Comparison of ENCODE assay signal across 22 mouse cellular contexts in the genomic region with DNA sequence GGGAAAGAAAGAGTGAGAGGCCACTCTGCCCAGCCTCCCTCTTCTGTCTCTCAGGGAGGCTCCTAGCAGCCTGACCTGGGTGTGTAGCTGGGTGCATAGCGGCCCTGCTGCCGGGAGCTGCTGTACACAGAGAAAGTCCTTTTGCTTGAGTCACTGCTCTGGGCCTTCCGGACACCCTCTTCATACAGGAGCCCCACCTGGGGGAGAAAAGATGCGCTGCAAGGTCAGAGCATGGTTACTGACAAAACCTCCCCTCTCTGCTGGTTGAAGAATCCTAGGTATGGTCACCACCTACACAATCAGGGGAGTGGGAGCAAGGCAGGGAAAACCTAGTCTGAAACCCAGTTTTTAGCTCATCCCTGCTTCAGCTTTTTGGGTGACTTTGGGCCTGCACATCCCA. TPM values are rescaled to one million over a fixed set of nuclear protein-coding genes. Genes with fewer than 3 reads are reported as not detected.
DNase-seq lines count a peak whose midpoint lies in the region; ATAC-seq lines count a peak whose summit lies in the region.
"Had no signal": no experiment of that assay in that cellular context is flagged by ENCODE, and none has a peak within 500 bp of the region (broad histone marks: within the 10 kb centered on the region; RNA-seq: fewer than 3 reads in every experiment).

No protein-coding gene starts in this region.

- H3K36me3 ChIP-seq in forebrain, embryonic 10.5 days (replicated peaks) = peaks cover 52% of the 10 kb centered on the region
- peaks cover 29% of the 10 kb centered on the region for H3K36me3 ChIP-seq in forebrain, embryonic 15.5 days
- H3K36me3 ChIP-seq in liver, embryonic 13.5 days = peaks cover 35% of the 10 kb centered on the region
- H3K36me3 ChIP-seq in liver, embryonic 11.5 days (ENCODE audit: control insufficient read depth, insufficient read depth, low read length) = peaks cover 24% of the 10 kb centered on the region
- H3K36me3 ChIP-seq in splenic B cell, adult 2 months (ENCODE audit: control insufficient read depth, insufficient read depth, low read length, poor library complexity, severe bottlenecking) = no peaks in the 10 kb centered on the region; the same call in 1 of the 2 replicates

- H3K9ac ChIP-seq in forebrain, embryonic 15.5 days (replicated peaks) = no peak overlapping the region
- no peak overlapping the region for H3K9ac ChIP-seq in liver, embryonic 13.5 days
- H3K9ac ChIP-seq in liver, embryonic 11.5 days (ENCODE audit: low read depth, low read length) = no peak overlapping the region
- H3K9ac ChIP-seq: hindbrain, embryonic 12.5 days; kidney, embryonic 15.5 days had no signal

- no peak for DNase-seq in forebrain, embryonic 10.5 days (ENCODE audit: extremely low spot score, low spot score)
- DNase-seq in liver, embryonic 13.5 days = no peak
- DNase-seq in liver, embryonic 11.5 days (ENCODE audit: low spot score) = no peak
- DNase-seq in ES-CJ7 (ENCODE audit: low read depth, low spot score) = peak; percentile 42
- DNase-seq in splenic B cell, adult 2 months (ENCODE audit: low read depth, low spot score) = peak; percentile 38
- no peak for DNase-seq in spleen, postnatal 36 days (ENCODE audit: low spot score in 2 of 2)
- DNase-seq in frontal cortex, adult 2 months (ENCODE audit: extremely low spot score in 1 of 2, low spot score in 1 of 2) = no peak
- DNase-seq: cerebellum, adult 18-20 months; cerebellum, postnatal 25 days; gastrocnemius, postnatal 36 days; heart, postnatal 10 days; layer of hippocampus, postnatal 36 days; lung, adult 18-20 months; lung, postnatal 14 days had no signal

- H3K4me2 ChIP-seq in forebrain, embryonic 15.5 days (replicated peaks) = no peak overlapping the region
- no peak overlapping the region for H3K4me2 ChIP-seq in liver, embryonic 13.5 days
- no peak overlapping the region for H3K4me2 ChIP-seq in liver, embryonic 11.5 days

- no peak for ATAC-seq in forebrain, embryonic 15.5 days (replicated peaks)
- no peak for ATAC-seq in liver, embryonic 13.5 days (ENCODE audit: low read depth)
- no peak for ATAC-seq in liver, embryonic 11.5 days (replicated peaks; ENCODE audit: low FRiP score)

- WGBS in forebrain, embryonic 10.5 days = 79% methylated on average over 4 of the region's 4 CpGs
- WGBS in forebrain, embryonic 15.5 days = 73% methylated on average over 4 of the region's 4 CpGs
- 72% methylated on average over 4 of the region's 4 CpGs for WGBS in liver, embryonic 13.5 days (ENCODE audit: insufficient replicate concordance)
- WGBS in liver, embryonic 11.5 days = 83% methylated on average over 4 of the region's 4 CpGs

- H3K27ac ChIP-seq in forebrain, embryonic 10.5 days = 0 out of 2 replicates have a peak overlapping the region, but pooled peaks have one; percentile 30
- no peak overlapping the region for H3K27ac ChIP-seq in forebrain, embryonic 15.5 days (replicated peaks)
- peak overlapping the region; percentile 40; the same call in 1 of the 2 replicates for H3K27ac ChIP-seq in liver, embryonic 13.5 days
- H3K27ac ChIP-seq in liver, embryonic 11.5 days (ENCODE audit: low read depth, low read length) = no peak overlapping the region
- H3K27ac ChIP-seq: hindbrain, embryonic 12.5 days had no signal

- H3K9me3 ChIP-seq in forebrain, embryonic 10.5 days = no peaks in the 10 kb centered on the region
- no peaks in the 10 kb centered on the region for H3K9me3 ChIP-seq in forebrain, embryonic 15.5 days
- H3K9me3 ChIP-seq in liver, embryonic 13.5 days (replicated peaks) = no peaks in the 10 kb centered on the region
- H3K9me3 ChIP-seq in liver, embryonic 11.5 days (ENCODE audit: control insufficient read depth, low read length) = no peaks in the 10 kb centered on the region
- H3K9me3 ChIP-seq: forebrain, embryonic 12.5 days; hindbrain, embryonic 12.5 days; kidney, embryonic 15.5 days; megakaryocyte, embryonic 14.5 days had no signal

- H3K27me3 ChIP-seq in forebrain, embryonic 10.5 days (ENCODE audit: poor library complexity, severe bottlenecking) = 0 out of 2 replicates have a peak, but pooled peaks cover 3% of the 10 kb centered on the region
- H3K27me3 ChIP-seq in forebrain, embryonic 15.5 days = no peaks in the 10 kb centered on the region
- H3K27me3 ChIP-seq in liver, embryonic 13.5 days = no peaks in the 10 kb centered on the region
- H3K27me3 ChIP-seq in liver, embryonic 11.5 days (replicated peaks; ENCODE audit: control insufficient read depth, insufficient read depth, low read length) = no peaks in the 10 kb centered on the region
- no peaks in the 10 kb centered on the region for H3K27me3 ChIP-seq in splenic B cell, adult 2 months (ENCODE audit: control insufficient read depth, insufficient read depth, low read length, poor library complexity, severe bottlenecking)
- H3K27me3 ChIP-seq: forebrain, embryonic 12.5 days; hindbrain, embryonic 12.5 days; kidney, embryonic 15.5 days; megakaryocyte, embryonic 14.5 days had no signal

- H3K4me3 ChIP-seq in forebrain, embryonic 10.5 days = peak overlapping the region; percentile 12; the same call in 1 of the 2 replicates
- no peak overlapping the region for H3K4me3 ChIP-seq in forebrain, embryonic 15.5 days
- no peak overlapping the region for H3K4me3 ChIP-seq in liver, embryonic 13.5 days (replicated peaks)
- H3K4me3 ChIP-seq in liver, embryonic 11.5 days (ENCODE audit: low read depth, low read length) = no peak overlapping the region; the same call in 1 of the 2 replicates
- H3K4me3 ChIP-seq: hindbrain, embryonic 12.5 days; kidney, embryonic 15.5 days had no signal

- H3K4me1 ChIP-seq in forebrain, embryonic 10.5 days = peaks cover 34% of the 10 kb centered on the region
- H3K4me1 ChIP-seq in forebrain, embryonic 15.5 days = peaks cover 23% of the 10 kb centered on the region
- peaks cover 36% of the 10 kb centered on the region for H3K4me1 ChIP-seq in liver, embryonic 13.5 days (replicated peaks)
- H3K4me1 ChIP-seq in liver, embryonic 11.5 days (replicated peaks; ENCODE audit: control insufficient read depth, insufficient read depth, low read length) = peaks cover 14% of the 10 kb centered on the region

RNA-seq across cellular contexts. Expression of a gene that starts 0.8 kb away (rescaled TPM):
- polyA plus RNA-seq in forebrain, embryonic 10.5 days (2016; fragmentation: Nextera tagmentation; extraction: Ambion mirVana) = 31.0 and 32.2 TPM in 2 replicates
- polyA plus RNA-seq in forebrain, embryonic 15.5 days (2015; fragmentation: Nextera tagmentation; extraction: Ambion mirVana) = 34.9 and 36.3 TPM in 2 replicates
- 30.6 and 33.2 TPM in 2 replicates for polyA plus RNA-seq in liver, embryonic 13.5 days (2015; fragmentation: Nextera tagmentation; extraction: Ambion mirVana)
- 28.6 and 30.8 TPM in 2 replicates for polyA plus RNA-seq in liver, embryonic 11.5 days (2014; fragmentation: Nextera tagmentation; extraction: Ambion mirVana)
- 50.2 and 52.4 TPM in 2 replicates for polyA plus RNA-seq in frontal cortex, adult 2 months (2012; rRNA removed)

RNA-seq across cellular contexts. Expression of a gene that starts 8.0 kb away (rescaled TPM):
- 35.1 and 38.7 TPM in 2 replicates for polyA plus RNA-seq in forebrain, embryonic 10.5 days (2016; fragmentation: Nextera tagmentation; extraction: Ambion mirVana)
- 33.0 and 35.9 TPM in 2 replicates for polyA plus RNA-seq in forebrain, embryonic 15.5 days (2015; fragmentation: Nextera tagmentation; extraction: Ambion mirVana)
- 22.1 and 23.2 TPM in 2 replicates for polyA plus RNA-seq in liver, embryonic 13.5 days (2015; fragmentation: Nextera tagmentation; extraction: Ambion mirVana)
- 38.7 and 42.3 TPM in 2 replicates for polyA plus RNA-seq in liver, embryonic 11.5 days (2014; fragmentation: Nextera tagmentation; extraction: Ambion mirVana)
- polyA plus RNA-seq in frontal cortex, adult 2 months (2012; rRNA removed) = 48.4 and 51.7 TPM in 2 replicates

RNA-seq across cellular contexts. Expression of a gene that starts 8.1 kb away (rescaled TPM):
- polyA plus RNA-seq in forebrain, embryonic 10.5 days (2016; fragmentation: Nextera tagmentation; extraction: Ambion mirVana) = 65.2 and 68.2 TPM in 2 replicates
- polyA plus RNA-seq in forebrain, embryonic 15.5 days (2015; fragmentation: Nextera tagmentation; extraction: Ambion mirVana) = 76.3 and 89.3 TPM in 2 replicates
- 29.1 and 31.6 TPM in 2 replicates for polyA plus RNA-seq in liver, embryonic 13.5 days (2015; fragmentation: Nextera tagmentation; extraction: Ambion mirVana)
- 54.8 and 57.1 TPM in 2 replicates for polyA plus RNA-seq in liver, embryonic 11.5 days (2014; fragmentation: Nextera tagmentation; extraction: Ambion mirVana)
- 98.8 and 105 TPM in 2 replicates for polyA plus RNA-seq in frontal cortex, adult 2 months (2012; rRNA removed)

RNA-seq across cellular contexts. Expression of a gene that starts 10.9 kb away (rescaled TPM):
- polyA plus RNA-seq in forebrain, embryonic 10.5 days (2016; fragmentation: Nextera tagmentation; extraction: Ambion mirVana) = not detected in 2 replicates
- polyA plus RNA-seq in forebrain, embryonic 15.5 days (2015; fragmentation: Nextera tagmentation; extraction: Ambion mirVana) = not detected in 2 replicates
- polyA plus RNA-seq in liver, embryonic 13.5 days (2015; fragmentation: Nextera tagmentation; extraction: Ambion mirVana) = not detected in 2 replicates
- not detected in 2 replicates for polyA plus RNA-seq in liver, embryonic 11.5 days (2014; fragmentation: Nextera tagmentation; extraction: Ambion mirVana)
- not detected in 2 replicates for polyA plus RNA-seq in frontal cortex, adult 2 months (2012; rRNA removed)
- polyA plus RNA-seq: forebrain, embryonic 12.5 days; hindbrain, embryonic 12.5 days; intestine, embryonic 14.5 days; kidney, embryonic 15.5 days; neural tube, embryonic 11.5 days; small intestine, adult 2 months had no signal

RNA-seq across cellular contexts. Expression of a gene that starts 11.3 kb away (rescaled TPM):
- polyA plus RNA-seq in forebrain, embryonic 10.5 days (2016; fragmentation: Nextera tagmentation; extraction: Ambion mirVana) = 829 and 865 TPM in 2 replicates
- 582 and 618 TPM in 2 replicates for polyA plus RNA-seq in forebrain, embryonic 15.5 days (2015; fragmentation: Nextera tagmentation; extraction: Ambion mirVana)
- polyA plus RNA-seq in liver, embryonic 13.5 days (2015; fragmentation: Nextera tagmentation; extraction: Ambion mirVana) = 639 and 696 TPM in 2 replicates
- polyA plus RNA-seq in liver, embryonic 11.5 days (2014; fragmentation: Nextera tagmentation; extraction: Ambion mirVana) = 1,022 and 1,135 TPM in 2 replicates
- 873 and 951 TPM in 2 replicates for polyA plus RNA-seq in frontal cortex, adult 2 months (2012; rRNA removed)

Comparison
In these comparisons a context has a peak if more than half of its experiments do, and no peak if none do; other contexts are left out.
1. H3K27ac ChIP-seq: peak in forebrain, embryonic 10.5 days (single experiment) and liver, embryonic 13.5 days (single experiment); none in forebrain, embryonic 15.5 days (single experiment) and liver, embryonic 11.5 days (single experiment).
2. DNase-seq: peak in ES-CJ7 (single experiment) and splenic B cell, adult 2 months (single experiment); none in forebrain, embryonic 10.5 days (single experiment), liver, embryonic 13.5 days (single experiment), liver, embryonic 11.5 days (single experiment), spleen, postnatal 36 days (0 of 2) and frontal cortex, adult 2 months (0 of 2).